Mouse (Mus musculus) 3134 (cell line): ENCODE measurements around the gene Masp2.
A peak's percentile ranks its signal among the peaks of the same experiment; 100 is the strongest.

Experiments used
- DNase-seq: peaks from one replicate; pipeline ENCODE4 v3.0.0-alpha.2; 2011; ENCODE audit warnings: low spot score; ENCODE audit not compliant: insufficient read length; ENCODE audit errors: extremely low read depth

Gene Masp2

GRCm38 (mm10) chr4:148602357-148603120 lies at the start of gene Masp2:
Gene Masp2 (plus strand): TSS chr4:148602554.
- DNase-seq, result no peak

DNA sequence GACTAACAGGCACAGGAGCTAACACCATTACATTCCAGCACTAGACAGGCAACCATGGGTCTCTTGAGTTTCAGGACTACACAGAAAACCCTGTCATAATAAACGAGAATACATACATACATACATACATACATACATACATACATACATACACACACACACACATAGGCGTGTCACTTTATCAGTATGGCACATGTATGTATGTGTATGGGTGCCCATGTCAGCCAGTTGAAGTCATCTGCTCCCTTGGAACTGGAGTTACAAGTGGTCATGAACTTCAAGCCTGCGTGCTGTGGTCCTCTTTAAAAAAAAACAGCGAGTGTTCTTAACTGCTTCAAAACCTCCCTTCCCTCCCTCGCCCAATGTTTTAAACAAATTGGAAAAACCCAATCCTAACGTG lies 44.6 kb upstream of the Masp2 start:
- no peak for DNase-seq

DNA sequence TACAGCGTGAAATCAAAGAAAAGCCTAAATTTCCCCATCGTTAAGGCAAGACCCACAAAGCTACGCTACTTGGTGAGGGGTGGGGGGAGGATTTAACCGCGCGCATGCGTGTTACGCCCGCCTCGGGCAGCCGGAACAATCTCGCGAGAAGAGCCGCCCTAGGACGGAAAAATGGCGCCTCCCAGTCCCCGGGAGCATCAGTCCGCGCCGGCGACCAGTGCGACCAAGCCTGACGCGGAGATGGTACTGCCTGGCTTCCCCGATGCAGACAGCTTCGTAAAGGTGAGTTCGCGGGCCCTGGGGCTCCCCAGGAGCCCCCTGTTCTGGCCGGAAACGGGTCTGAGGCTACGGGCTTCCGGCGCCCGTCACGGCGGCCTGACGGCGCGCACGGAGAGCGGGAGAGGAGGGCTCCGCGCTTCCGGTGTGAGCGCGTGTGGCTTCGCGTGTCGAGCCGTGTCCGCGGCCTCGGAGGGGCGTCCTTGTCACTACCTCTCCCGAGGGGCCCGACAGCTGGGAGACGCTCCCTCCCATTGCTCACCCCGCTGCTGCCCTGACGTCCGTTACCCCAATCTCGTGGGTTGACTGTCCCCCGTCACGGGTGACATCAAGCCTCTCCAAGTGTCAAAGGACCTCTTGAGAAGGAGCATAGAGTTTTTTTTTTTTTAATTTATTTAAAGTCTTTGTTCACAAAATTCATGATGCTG lies 43.9 kb upstream of the Masp2 start, which contains the start of gene Exosc10:
Gene Exosc10, plus strand, starts transcription at position 133 of the 704 bp plus-strand sequence.
- DNase-seq, result peak; percentile 87

- no peak for DNase-seq
Measured at GRCm38 (mm10) chr4:148562676-148563075, 39.7 kb upstream of the Masp2 start.

DNA sequence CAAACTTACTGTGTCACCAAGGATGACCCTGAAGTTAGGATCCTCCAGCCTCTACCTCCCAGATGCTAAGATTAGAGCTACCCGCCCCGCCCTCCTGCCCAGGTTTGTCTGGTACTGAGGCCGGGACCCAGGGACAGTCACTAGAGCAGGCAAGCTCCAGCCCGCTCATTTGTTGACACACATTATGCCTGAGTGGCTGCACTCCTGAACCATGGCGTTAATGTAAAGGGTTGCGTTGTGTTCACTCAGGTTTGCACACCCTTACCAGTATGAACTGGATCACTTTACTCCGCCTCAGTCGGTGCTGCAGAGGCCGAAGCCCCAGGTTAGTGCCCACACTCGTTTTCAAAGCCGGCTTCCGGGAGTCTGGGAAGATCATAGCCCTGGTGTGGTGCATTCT lies 38.8 kb upstream of the Masp2 start:
- no peak for DNase-seq

- DNase-seq, result no peak
Measured at GRCm38 (mm10) chr4:148570138-148570537, 32.2 kb upstream of the Masp2 start.

DNA sequence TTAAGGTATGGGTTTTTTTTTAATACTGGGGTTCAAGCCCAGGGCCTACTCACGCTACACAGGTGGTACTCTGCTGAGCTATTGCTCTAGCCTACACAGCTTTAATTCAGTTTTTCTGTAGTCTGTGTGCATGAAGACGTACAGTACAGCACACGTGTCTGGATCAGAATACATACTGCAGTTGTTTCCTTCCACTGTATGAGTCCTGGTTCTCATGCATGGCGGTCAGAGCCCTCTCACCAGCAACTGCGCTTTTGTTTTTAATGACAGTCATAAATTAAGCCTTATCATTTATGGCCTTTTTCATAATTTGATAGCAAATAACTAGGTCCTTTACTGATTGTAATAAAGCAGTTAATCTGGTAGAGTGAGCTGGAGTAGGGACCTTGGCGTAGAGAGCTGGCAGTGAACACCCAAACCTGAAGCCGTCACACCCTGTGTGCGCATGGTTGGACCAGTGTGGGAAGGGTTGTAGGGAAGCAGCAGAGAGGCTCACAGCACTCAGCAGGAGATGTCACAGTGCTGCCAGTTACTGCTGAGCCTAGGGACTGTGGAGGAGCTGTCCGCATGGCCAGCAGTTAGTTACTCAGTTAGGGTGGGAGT lies 31.6 kb upstream of the Masp2 start:
- no peak for DNase-seq

DNA sequence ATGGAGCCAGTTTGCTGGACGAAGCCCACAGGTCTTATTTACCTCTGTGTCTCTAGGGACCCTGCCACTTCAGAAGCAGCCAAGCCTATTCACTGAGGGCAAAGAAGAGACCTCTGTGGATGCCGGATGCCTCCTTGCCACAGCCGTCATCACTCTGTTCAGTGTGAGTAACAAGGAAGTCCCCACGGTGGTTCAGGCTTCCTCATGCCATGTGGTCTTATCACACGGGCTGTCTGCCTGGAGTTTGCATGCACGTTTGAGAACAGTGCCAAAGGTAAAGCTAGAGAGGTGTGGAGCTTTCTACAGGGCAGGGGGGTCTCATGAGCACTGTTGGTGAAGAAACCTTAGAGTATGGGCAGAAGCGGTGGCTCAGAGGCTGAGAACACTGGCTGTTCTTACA lies 29.1 kb upstream of the Masp2 start:
- no peak for DNase-seq

DNA sequence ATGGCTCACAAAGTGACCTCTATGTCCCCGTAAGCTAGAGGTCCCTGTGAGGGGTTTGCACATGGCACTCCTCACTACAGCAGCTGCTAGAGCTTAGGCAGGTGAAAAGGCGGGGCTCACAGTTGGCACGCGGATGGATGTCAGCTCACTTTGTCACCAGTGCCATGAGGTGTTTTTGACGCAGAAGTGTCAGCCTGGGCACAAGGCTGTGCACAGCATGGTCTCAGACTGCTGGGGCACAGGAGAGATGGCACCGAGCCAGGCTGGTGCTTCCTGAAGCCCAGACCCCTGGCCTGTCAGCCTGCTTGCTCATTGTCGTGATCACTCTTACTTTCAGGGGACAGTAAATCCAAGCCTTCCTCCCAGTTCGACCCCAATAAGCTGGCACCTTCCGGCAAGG lies 21.6 kb upstream of the Masp2 start:
- no peak for DNase-seq

DNA sequence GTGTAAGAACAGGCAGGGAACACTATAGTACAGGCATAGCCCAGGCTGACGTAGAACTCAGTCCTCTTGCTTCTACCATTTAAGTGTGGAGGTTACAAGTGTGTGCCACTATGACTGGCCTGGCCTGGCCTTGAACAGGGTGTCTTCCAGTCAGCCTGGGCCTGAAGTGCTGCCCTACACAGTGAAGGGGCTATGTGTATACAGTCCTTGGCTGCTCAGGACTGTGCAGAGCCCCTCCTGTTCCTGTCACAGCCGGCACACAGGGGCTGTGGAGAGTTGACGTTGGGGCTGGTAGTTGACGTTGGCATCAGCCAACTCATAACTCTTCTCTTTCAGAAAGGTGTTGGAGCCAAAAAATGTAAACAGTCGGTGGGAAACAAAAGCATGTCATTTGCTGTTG lies 20.9 kb upstream of the Masp2 start:
- DNase-seq, result no peak

DNA sequence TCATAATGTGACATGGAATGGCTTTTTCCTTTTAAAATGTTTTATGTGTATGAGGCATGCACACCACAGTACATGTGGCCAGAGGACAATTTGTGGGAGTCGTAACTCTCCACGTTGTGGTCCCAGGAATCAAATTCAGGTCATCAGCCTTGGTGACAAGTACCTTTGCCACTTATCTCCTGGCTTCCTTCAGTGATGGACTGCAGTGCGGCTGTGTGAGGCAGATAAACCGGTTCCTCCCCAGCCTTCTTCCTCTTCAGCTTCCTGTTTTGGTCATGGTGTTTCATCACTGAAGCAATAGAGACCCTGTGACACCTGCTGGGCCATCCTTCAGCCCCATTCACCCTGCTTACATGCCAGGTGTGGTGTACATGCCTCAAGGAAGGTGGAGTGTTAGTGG lies 19.1 kb upstream of the Masp2 start:
- DNase-seq, result no peak

- DNase-seq, result no peak
Measured at GRCm38 (mm10) chr4:148586648-148587047, 15.7 kb upstream of the Masp2 start.

GRCm38 (mm10) chr4:148588793-148589192 lies 13.6 kb upstream of the Masp2 start:
- no peak for DNase-seq

DNA sequence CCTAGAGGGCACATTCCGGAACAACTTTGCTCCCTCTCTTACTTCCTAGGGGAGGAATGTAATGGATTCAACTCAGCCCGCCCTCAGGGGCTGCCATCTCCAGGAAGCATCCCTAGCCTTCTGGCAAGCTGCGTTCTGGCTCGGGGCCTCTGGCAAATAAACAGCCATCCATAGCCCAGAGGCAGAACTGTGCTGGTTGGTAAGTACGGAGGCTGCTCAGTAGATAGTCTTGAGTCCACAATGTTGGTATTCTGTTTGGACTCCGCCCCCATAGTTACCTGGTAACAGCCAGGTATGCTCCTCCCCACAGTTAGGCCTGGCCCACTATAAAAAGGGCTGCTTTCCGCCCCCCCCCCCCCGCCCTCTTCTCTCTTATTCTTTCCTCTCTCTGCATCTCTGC lies 12.8 kb upstream of the Masp2 start:
- no peak for DNase-seq

DNA sequence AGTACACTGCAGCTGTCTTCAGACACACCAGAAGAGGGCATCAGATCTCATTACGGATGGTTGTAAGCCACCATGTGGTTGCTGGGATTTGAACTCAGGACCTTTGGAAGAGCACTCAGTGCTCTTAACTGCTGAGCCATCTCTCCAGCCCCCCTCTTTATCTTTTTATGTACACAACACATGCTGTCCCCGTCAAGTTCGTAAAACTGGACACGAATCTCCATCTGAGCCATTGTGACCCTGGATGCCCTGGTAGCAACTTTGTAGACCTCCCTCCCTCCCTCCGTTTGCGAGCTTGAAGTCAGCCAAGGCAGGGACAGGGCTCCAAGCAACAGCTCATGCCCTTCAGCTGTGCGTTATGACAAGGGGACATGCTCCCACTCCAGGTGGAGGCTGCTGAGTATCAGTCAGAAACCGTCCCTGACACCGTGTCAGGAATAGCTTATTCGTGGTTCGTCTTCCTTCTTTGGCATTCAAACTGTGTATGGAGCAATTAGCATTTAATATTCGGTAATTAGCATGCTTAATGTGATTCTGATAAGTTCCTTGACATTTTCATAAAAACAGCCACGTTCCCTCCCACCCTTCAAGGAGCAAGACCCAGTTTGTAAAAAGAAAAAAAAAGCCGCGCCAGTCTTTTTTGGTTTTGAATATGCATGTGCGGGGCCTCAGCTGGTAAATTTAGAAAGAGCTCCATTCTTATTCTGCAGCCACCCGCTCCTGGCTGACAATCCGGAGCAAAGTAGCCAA lies 11.8 kb upstream of the Masp2 start:
- peak; percentile 41 for DNase-seq

- peak; percentile 94 for DNase-seq
Measured at GRCm38 (mm10) chr4:148591171-148591630, 11.2 kb upstream of the Masp2 start, which contains the start of gene Srm. Gene Srm (plus strand): TSS chr4:148591503.

GRCm38 (mm10) chr4:148591637-148592380 lies 10.5 kb upstream of the Masp2 start:
- peak; percentile 64 for DNase-seq

- no peak for DNase-seq
Measured at GRCm38 (mm10) chr4:148593996-148594395, 8.4 kb upstream of the Masp2 start.

DNA sequence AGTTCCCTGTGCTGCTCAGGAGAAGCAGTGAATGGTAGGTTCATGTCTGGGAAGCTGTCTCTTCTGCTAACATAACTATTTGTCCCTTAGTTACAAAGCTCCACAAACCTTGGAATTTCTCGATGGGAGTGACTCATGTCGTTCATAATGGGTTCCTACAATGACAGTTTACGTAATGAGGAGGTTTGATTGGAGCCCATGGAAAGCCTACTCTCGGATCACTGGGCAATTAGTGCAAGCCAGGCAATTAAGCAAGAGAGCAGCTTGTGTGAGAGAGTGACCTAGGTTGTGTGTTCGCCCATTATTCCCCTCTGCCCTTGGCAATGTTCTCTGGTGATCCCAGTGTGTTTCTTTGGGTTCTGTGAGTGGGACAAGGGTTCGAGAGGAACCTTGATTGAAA lies 6.4 kb upstream of the Masp2 start:
- no peak for DNase-seq

DNA sequence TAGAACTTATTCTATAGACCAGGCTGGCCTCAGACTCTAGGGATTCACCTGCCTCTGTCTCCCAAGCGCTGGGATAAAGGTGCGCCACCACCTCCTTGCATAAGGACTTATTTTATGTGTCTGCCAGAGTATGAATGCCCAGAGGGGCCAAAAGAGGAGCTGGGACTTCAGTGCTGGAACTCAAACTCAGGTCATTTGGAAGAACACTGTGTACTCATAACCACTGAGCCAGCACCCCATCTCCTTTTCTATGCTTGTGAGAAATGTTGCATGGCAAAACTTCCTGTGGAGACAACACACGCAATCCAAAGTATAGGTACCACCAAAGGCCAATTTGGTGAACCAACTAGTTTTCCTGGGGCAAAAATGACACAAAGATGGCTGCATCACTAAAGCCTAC lies 5.6 kb upstream of the Masp2 start:
- DNase-seq, result no peak
